Mouse (Mus musculus) forebrain, embryonic 10.5 days (tissue): ENCODE measurements around the gene Ptprc. TPM values are rescaled to one million over a fixed set of nuclear protein-coding genes. Genes with fewer than 3 reads are reported as not detected.

Source experiments
- DNase-seq: peaks from one replicate; pipeline ENCODE4 v3.0.0-alpha.2; 2017; ENCODE audit warnings: low spot score; ENCODE audit errors: extremely low spot score
- H3K27ac ChIP-seq: fragments of 300-500 bp; sonication (generic); 2 replicates; pipeline ENCODE4 v1.5.1; 2016; ENCODE audit warnings: mild to moderate bottlenecking
- H3K27me3 ChIP-seq: fragments of 300-500 bp; sonication (generic); 2 replicates; pipeline ENCODE4 v1.6.1; 2016; ENCODE audit warnings: mild to moderate bottlenecking; ENCODE audit not compliant: poor library complexity, severe bottlenecking
- H3K36me3 ChIP-seq: fragments of 300-500 bp; sonication (generic); replicated peaks from 2 replicates; pipeline ENCODE4 v1.6.1; 2016; ENCODE audit warnings: mild to moderate bottlenecking, moderate library complexity
- H3K4me1 ChIP-seq: fragments of 300-500 bp; sonication (generic); 2 replicates; pipeline ENCODE4 v1.6.1; 2016
- H3K4me3 ChIP-seq: fragments of 300-500 bp; sonication (generic); 2 replicates; pipeline ENCODE4 v1.5.1; 2016; ENCODE audit warnings: mild to moderate bottlenecking, moderate library complexity
- H3K9me3 ChIP-seq: fragments of 300-500 bp; sonication (generic); 2 replicates; pipeline ENCODE4 v1.6.1; 2016; ENCODE audit warnings: mild to moderate bottlenecking, moderate library complexity
- WGBS: fragments of 180-500 bp; shearing (Covaris S2); methylation state at CpG from one replicate; pipeline ENCODE4 v1.1.7; 2016; 5-methylcytosine and 5-hydroxymethylcytosine counted together
- polyA plus RNA-seq: library from polyadenylated mRNA; unstranded; fragments of >200 nt; fragmentation: Nextera tagmentation; extraction: Ambion mirVana; gene quantifications from 2 replicates; pipeline ENCODE4 v1.2.1, GENCODE M21; 2016

Gene Ptprc
- polyA plus RNA-seq, 1 experiment from 2014 or later: 0.98 TPM

DNA sequence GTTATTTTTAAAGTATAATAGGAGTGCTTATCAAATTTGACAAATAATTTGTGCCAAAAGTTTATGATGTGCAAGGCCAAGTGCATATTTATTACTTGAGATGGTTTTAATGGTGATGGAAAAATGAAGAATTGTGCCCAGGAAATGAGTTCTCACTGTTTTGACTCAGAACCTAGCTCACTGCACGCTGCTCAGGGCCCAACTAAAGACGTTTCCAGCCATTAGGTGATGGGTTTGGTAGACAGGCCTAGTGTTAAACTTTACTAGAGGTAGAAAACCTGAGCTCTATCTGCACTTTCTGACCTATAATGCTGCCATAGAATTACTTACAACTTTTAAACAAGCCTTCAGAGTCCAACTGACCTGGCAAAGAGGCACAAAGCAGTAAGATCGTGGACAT, 3.0 kb downstream of the Ptprc start:
- Histone ChIP-seq H3K27ac (no peak overlapping the region), H3K36me3 (no peaks in the 10 kb centered on the region), H3K9me3 (no peaks in the 10 kb centered on the region), H3K27me3 (no peaks in the 10 kb centered on the region), H3K4me1 (0 out of 2 replicates have a peak, but pooled peaks cover 2% of the 10 kb centered on the region), H3K4me3 (no peak overlapping the region)
- WGBS: 83% methylated on average over 3 of the region's 3 CpGs
- no peak for DNase-seq

DNA sequence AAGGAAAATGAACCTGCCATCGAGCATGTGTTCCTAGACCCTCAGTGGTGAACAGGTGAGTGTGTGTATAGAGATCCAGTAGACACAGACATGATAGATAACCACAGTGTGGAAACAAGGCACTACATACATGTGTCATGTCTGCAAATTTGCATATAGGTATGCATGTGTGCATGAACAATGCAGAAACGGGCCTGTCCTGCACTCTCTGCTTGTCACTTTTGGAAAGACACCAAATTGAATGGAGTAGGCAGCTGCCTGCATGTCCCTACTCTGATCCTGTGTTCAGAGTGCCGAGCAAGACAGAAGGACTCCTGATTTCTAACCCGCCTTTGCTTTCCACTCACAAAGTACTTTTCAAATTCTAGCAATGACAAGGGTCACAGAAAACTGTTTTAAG, 3.4 kb downstream of the Ptprc start:
- DNase-seq: no peak
- WGBS: 90% methylated on average over 4 of the region's 4 CpGs
- Histone ChIP-seq H3K9me3 (no peaks in the 10 kb centered on the region), H3K27me3 (no peaks in the 10 kb centered on the region), H3K4me3 (no peak overlapping the region), H3K36me3 (no peaks in the 10 kb centered on the region), H3K4me1 (0 out of 2 replicates have a peak, but pooled peaks cover 2% of the 10 kb centered on the region), H3K27ac (no peak overlapping the region)

DNA sequence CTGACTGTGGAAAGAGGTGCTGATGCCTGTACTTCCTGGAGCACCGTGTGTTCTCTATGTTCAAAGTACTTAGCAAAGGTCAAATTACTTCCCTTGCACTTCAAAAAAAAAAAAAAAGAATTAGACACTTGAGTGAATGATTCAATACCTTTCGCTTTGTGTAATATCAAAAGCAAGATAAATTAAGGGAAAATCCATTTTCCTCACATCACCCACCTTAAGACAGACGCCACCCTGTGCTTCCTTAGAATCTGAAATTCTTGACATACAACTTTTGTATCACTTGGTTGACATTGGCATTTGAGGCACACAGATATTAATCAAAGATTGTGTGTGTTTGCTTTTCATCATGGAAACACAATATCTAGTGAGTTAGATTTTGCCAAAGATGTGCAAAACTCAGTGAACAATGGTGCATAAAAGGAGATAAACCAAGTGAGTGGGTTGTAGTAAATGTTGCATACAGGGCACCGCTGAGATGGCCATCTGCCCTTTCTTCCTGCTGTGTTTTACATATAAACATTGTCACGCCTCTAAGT, 9.2 kb downstream of the Ptprc start:
- H3K27me3 ChIP-seq: no peaks in the 10 kb centered on the region
- no peak for DNase-seq
- H3K4me3 ChIP-seq: no peak overlapping the region
- H3K27ac ChIP-seq: no peak overlapping the region
- 84% methylated on average over 5 of the region's 5 CpGs for WGBS
- H3K9me3 ChIP-seq: no peaks in the 10 kb centered on the region
- H3K36me3 ChIP-seq: no peaks in the 10 kb centered on the region
- H3K4me1 ChIP-seq: 0 out of 2 replicates have a peak, but pooled peaks cover 2% of the 10 kb centered on the region

DNA sequence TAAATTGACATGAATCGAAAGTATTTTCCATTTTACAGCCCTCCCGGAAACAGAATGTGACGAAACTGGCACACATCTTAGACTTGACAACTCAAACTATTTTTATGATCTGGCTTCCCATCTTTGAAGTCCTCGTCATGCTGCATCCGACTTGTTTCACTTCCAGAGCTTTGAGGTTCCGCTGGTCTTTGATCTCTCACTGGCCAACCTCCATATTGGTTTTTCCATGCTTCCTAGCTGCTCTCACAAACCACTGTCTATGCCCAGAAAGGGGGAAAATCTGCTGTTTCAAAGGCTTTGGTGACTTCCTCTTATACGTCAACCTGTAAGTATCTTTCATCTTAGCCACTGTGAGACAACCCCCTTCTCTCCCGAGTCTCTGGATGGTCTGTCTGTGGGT, 12.9 kb downstream of the Ptprc start:
- H3K4me3 ChIP-seq: no peak overlapping the region

DNA sequence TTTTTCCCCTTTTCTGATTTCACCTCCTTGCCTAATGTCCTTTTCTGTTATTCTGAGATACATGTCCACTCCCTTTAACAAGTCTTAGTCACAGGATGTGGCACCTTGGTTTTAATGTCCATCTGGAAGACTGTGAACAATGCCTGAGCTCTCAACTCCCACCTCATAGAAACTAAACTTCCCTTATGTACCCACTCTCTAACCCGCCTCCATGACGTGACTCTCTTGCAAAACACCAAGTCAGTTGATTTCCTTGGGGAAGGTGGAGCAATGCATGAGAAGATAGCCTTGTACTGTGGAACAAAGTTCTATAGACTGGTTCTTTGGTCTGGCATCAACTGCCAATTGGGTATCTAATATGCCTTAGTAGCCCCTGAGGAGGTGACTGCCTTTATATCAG, 16.6 kb downstream of the Ptprc start:
- 79% methylated on average over 2 of the region's 2 CpGs for WGBS
- no peak for DNase-seq
- Histone ChIP-seq H3K27me3 (no peaks in the 10 kb centered on the region), H3K27ac (no peak overlapping the region; the same call in 1 of the 2 replicates), H3K9me3 (no peaks in the 10 kb centered on the region), H3K4me1 (peaks cover 15% of the 10 kb centered on the region), H3K36me3 (no peaks in the 10 kb centered on the region), H3K4me3 (no peak overlapping the region)

More for the DNA sequence above, 12.9 kb downstream of the Ptprc start:
- Histone ChIP-seq H3K4me1 (peaks cover 15% of the 10 kb centered on the region), H3K27ac (no peak overlapping the region), H3K27me3 (no peaks in the 10 kb centered on the region), H3K36me3 (no peaks in the 10 kb centered on the region), H3K9me3 (no peaks in the 10 kb centered on the region)
- 91% methylated on average over 8 of the region's 8 CpGs for WGBS
- no peak for DNase-seq

DNA sequence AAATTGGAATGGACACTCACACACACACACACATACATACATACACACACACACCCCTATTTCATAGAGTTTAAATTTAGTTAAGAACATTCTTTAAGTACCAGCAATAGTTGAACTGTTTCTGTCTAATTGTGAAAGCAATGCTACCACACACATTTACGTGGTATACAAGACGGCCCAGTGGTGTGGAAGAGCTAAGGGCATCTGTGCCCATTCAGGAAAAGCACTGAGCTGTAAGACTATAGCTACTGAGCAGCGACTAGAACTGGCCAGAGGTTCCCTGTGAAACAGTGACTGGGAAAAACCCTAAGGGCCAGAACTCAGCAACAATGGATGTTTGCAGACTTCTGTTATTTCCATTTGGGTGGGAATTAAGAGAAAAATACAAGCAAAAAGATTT, 17.3 kb downstream of the Ptprc start:
- Histone ChIP-seq H3K4me1 (peaks cover 15% of the 10 kb centered on the region), H3K27ac (no peak overlapping the region), H3K27me3 (no peaks in the 10 kb centered on the region), H3K36me3 (no peaks in the 10 kb centered on the region), H3K9me3 (no peaks in the 10 kb centered on the region), H3K4me3 (no peak overlapping the region)
- 30% methylated on average over 3 of the region's 3 CpGs for WGBS
- no peak for DNase-seq

DNA sequence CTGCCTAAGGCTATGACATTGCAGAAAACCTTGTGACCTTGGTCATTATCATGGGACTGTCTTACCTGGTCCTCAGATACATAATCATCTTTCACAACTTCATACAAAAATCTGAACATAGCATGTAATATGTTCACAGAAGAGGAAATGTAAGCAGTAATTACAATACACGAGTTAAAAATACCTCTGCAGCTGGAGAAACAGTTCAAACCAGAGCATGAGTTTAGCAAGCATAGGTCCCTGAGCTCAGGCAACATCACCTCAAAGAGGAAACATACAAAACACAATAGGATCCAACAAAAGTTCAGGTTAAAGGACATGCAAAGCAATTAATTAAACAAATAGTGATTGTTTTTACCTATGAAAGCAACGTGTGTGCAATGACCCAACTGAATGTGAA, 17.8 kb downstream of the Ptprc start:
- H3K27ac ChIP-seq: no peak overlapping the region
- H3K27me3 ChIP-seq: no peaks in the 10 kb centered on the region
- no peaks in the 10 kb centered on the region for H3K9me3 ChIP-seq
- peaks cover 15% of the 10 kb centered on the region for H3K4me1 ChIP-seq
- 74% methylated on average over 2 of the region's 2 CpGs for WGBS
- H3K4me3 ChIP-seq: no peak overlapping the region
- no peak for DNase-seq
- no peaks in the 10 kb centered on the region for H3K36me3 ChIP-seq

DNA sequence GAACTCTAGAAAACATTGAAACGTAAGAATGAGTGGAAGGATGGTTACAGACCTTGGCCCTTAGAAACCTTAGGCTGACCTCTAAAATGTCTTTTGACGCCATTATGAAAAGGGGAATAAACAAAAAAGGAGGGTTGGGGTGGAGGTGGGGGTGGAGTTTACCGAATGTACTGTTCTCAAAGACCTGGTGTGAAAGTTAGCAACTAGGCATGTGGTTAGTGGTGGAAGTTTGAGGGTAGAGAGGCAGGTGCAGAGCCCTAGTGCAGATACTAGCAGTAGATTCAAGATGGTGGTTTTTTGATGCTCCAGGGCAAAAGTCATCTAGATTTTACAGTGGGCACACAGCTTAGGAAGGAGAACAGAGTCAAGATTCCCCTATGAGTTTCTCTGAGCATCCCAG, 18.5 kb downstream of the Ptprc start:
- no peak for DNase-seq
- no peaks in the 10 kb centered on the region for H3K36me3 ChIP-seq
- no peak overlapping the region for H3K4me3 ChIP-seq
- no peaks in the 10 kb centered on the region for H3K9me3 ChIP-seq
- 84% methylated on average over 3 of the region's 3 CpGs for whole genome bisulfite sequencing
- no peaks in the 10 kb centered on the region for H3K27me3 ChIP-seq
- H3K27ac ChIP-seq: no peak overlapping the region
- H3K4me1 ChIP-seq: peaks cover 15% of the 10 kb centered on the region

DNA sequence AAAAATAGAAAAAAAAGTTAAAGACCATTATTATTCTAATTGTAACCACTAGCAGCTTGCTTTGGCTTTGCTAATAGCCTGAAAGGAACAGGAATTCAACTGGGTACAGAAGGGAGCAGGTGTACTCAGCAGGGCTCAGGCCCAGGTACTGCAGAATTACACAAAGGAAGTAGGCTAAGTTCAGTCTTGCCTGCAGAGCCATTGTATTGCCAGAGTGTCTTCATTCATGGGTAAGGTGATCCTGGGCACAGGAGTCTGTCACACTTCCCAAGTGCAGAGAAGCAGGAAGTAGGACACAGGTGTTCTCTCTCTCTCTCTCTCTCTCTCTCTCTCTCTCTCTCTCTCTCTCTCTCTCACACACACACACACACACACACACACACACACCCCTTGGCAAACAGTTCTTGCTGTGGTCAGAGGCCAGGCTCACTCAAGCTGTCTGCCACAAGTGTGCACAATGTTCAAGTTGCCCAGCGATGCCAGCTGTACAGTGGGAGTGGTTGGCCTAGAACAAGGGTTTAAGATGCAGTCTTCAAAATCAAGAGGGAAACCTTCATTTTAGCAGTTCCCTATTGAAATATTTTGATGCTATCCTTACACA, 21.2 kb downstream of the Ptprc start:
- 82% methylated on average over 1 of the region's 1 CpGs for WGBS

DNA sequence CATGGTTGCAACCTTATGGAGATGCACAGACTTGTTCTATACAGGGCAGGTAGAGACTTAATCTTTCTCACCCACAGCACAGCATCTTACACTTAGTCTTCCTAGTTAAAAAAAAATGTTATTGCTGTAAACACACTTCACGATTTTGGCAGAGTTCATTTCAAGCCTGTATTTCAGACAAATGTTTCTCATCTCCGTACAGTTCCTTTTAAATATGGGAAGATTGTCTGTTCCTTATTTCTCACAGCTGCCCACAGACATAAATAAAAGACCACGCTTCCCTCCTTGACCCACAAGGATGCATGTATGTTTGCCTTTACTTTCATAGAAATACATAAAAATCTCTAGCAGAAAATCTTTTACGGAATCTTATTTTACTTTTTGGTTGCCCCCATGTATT, 22.4 kb downstream of the Ptprc start:
- Histone ChIP-seq H3K9me3 (no peaks in the 10 kb centered on the region), H3K27me3 (no peaks in the 10 kb centered on the region), H3K36me3 (no peaks in the 10 kb centered on the region), H3K4me1 (peaks cover 4% of the 10 kb centered on the region), H3K4me3 (no peak overlapping the region), H3K27ac (no peak overlapping the region)
- WGBS: 90% methylated on average over 4 of the region's 4 CpGs
- no peak for DNase-seq

More for the DNA sequence above, 21.2 kb downstream of the Ptprc start:
- Histone ChIP-seq H3K27ac (no peak overlapping the region), H3K27me3 (no peaks in the 10 kb centered on the region), H3K4me3 (no peak overlapping the region), H3K4me1 (peaks cover 15% of the 10 kb centered on the region), H3K9me3 (no peaks in the 10 kb centered on the region), H3K36me3 (no peaks in the 10 kb centered on the region)
- no peak for DNase-seq

DNA sequence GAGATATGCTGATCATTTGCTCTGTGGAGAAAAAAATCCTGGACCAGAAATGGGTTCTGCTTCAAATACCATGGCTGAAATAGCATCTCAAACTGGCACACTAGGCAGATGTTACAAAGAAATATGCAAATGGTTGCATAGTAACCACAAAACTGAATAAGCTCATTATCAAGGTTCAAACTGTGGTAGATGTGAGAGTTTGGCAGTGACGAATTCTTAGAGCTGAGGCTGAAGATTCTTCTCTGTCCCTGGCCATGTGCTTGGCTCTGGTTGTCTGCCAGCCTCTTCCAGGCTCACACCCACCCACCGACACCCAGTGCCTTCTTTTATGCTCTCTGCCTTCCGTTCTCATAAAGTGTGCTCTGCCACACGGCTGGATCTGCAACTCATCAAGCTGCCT, 26.7 kb downstream of the Ptprc start:
- WGBS: 78% methylated on average over 4 of the region's 4 CpGs
- no peaks in the 10 kb centered on the region for H3K36me3 ChIP-seq

DNA sequence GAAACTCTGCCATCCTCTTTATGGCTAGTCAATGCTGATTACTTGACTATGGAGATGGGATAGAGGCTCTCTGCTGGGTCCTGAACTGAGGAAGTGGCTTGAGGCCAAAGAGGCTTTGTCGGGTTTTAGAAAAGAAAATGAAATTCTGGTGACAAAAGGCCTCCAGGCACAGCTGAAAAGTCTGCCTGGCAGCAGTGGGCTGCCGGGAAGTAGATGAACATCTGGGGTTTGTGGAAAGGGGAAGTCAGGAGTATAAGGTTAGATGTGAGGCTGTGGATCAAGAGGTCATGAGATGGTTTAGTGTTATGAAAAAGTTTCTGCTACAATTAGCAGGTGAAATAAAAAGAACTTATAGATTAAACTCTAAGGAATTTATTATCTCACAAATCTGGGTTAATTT, 29.9 kb downstream of the Ptprc start:
- no peaks in the 10 kb centered on the region for H3K9me3 ChIP-seq
- no peak overlapping the region for H3K27ac ChIP-seq
- H3K27me3 ChIP-seq: no peaks in the 10 kb centered on the region
- no peaks in the 10 kb centered on the region for H3K36me3 ChIP-seq
- DNase-seq: no peak
- H3K4me1 ChIP-seq: peaks cover 5% of the 10 kb centered on the region
- WGBS: 43% methylated on average over 2 of the region's 2 CpGs
- no peak overlapping the region for H3K4me3 ChIP-seq

More for the DNA sequence above, 26.7 kb downstream of the Ptprc start:
- Histone ChIP-seq H3K4me1 (peaks cover 5% of the 10 kb centered on the region), H3K27me3 (no peaks in the 10 kb centered on the region), H3K4me3 (no peak overlapping the region), H3K27ac (no peak overlapping the region), H3K9me3 (no peaks in the 10 kb centered on the region)
- DNase-seq: no peak

DNA sequence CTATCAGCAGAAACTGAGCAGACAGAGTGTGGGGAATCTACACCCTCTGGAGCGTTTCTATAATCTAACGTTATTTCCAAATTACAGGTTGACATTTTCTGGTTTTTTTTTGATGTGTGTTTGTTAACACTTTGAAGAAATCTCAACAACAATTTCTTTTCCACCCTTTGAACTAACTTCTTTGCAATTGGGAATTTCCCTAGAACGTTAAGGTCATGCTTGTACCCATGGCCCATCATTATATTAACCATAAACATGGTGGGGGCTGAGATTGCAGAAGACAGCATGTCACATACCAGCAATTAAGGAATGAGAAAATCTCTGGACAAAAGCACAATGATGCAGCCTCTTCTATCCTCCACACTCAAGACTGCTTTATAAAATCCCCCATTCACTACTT, 30.4 kb downstream of the Ptprc start:
- Histone ChIP-seq H3K9me3 (no peaks in the 10 kb centered on the region), H3K4me3 (no peak overlapping the region), H3K27me3 (no peaks in the 10 kb centered on the region), H3K36me3 (no peaks in the 10 kb centered on the region), H3K4me1 (peaks cover 5% of the 10 kb centered on the region), H3K27ac (no peak overlapping the region)
- no peak for DNase-seq
- WGBS: 80% methylated on average over 3 of the region's 3 CpGs
